In the genomic region with DNA sequence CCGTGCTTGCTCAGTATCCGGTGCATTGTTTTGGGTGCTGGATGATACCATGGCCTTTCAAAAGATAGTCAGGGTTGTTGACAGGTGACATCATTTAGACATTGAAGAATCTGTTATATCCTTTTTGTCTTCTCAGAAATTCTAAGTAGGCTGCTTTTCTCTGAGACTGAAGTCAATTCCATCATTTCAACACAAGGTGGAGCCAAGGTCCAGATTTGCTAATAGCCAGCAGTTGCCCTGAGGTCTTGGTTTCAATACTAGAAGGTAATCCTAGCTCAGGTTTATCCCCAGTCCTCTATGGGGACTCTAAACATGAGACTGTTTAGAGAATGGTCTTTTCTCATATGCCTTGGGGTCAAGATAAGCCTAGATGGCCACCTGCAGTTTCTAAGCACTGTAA, we compare ENCODE assay signal across 8 mouse cellular contexts. TPM values are rescaled to one million over a fixed set of nuclear protein-coding genes. Genes with fewer than 3 reads are reported as not detected.
DNase-seq lines count a peak whose midpoint lies in the region; ATAC-seq and TF ChIP-seq lines count a peak whose summit lies in the region.

No protein-coding gene starts in this region.

- peak; percentile 65 for TF ChIP-seq CTCF in left cerebral cortex, adult 2 months (IDR thresholded peaks at IDR 0.05)

- no peaks in the 10 kb centered on the region for H3K27me3 ChIP-seq in forebrain, embryonic 13.5 days
- H3K27me3 ChIP-seq in midbrain, embryonic 16.5 days (ENCODE audit: control insufficient read depth, insufficient read depth, low read depth, low read length), result no peaks in the 10 kb centered on the region

- H3K36me3 ChIP-seq in forebrain, embryonic 13.5 days (ENCODE audit: poor library complexity, severe bottlenecking), result no peaks in the 10 kb centered on the region
- H3K36me3 ChIP-seq in midbrain, embryonic 16.5 days (ENCODE audit: control insufficient read depth, insufficient read depth, low read length), result no peaks in the 10 kb centered on the region

- no peak overlapping the region for H3K4me2 ChIP-seq in forebrain, embryonic 13.5 days
- no peak overlapping the region for H3K4me2 ChIP-seq in midbrain, embryonic 16.5 days (ENCODE audit: low read length)

- H3K9ac ChIP-seq in forebrain, embryonic 13.5 days, result no peak overlapping the region
- no peak overlapping the region for H3K9ac ChIP-seq in midbrain, embryonic 16.5 days (ENCODE audit: low read depth, low read length)

- no peak overlapping the region for H3K27ac ChIP-seq in left cerebral cortex, adult 2 months
- H3K27ac ChIP-seq in forebrain, embryonic 13.5 days, result no peak overlapping the region
- no peak overlapping the region for H3K27ac ChIP-seq in midbrain, embryonic 16.5 days (ENCODE audit: low read length)

- ATAC-seq in forebrain, embryonic 13.5 days, result no peak
- no peak for ATAC-seq in midbrain, embryonic 16.5 days

- DNase-seq in cerebellum, adult 9-11 months, result peak; percentile 9
- DNase-seq in cerebellum, adult 8-10 months, result no peak
- no peak for DNase-seq in left cerebral cortex, adult 2 months (ENCODE audit: extremely low spot score in 1 of 2, low spot score in 2 of 2)
- no peak for DNase-seq in left cerebral cortex, postnatal 36 days (ENCODE audit: low spot score in 2 of 2)
- peak; percentile 60 for DNase-seq in adipocyte (ENCODE audit: low spot score)
- peak; percentile 17 for DNase-seq in lung, postnatal 10 days

- no peak overlapping the region for H3K4me3 ChIP-seq in left cerebral cortex, adult 2 months
- no peak overlapping the region for H3K4me3 ChIP-seq in forebrain, embryonic 13.5 days
- H3K4me3 ChIP-seq in midbrain, embryonic 16.5 days (ENCODE audit: low read depth, low read length), result no peak overlapping the region

- 57% methylated on average over 2 of the region's 2 CpGs for WGBS in forebrain, embryonic 13.5 days
- WGBS in midbrain, embryonic 16.5 days, result 60% methylated on average over 2 of the region's 2 CpGs

- H3K9me3 ChIP-seq in forebrain, embryonic 13.5 days (replicated peaks), result no peaks in the 10 kb centered on the region
- H3K9me3 ChIP-seq in midbrain, embryonic 16.5 days (replicated peaks; ENCODE audit: control insufficient read depth, low read length, poor library complexity, severe bottlenecking), result no peaks in the 10 kb centered on the region

- H3K4me1 ChIP-seq in forebrain, embryonic 13.5 days, result no peaks in the 10 kb centered on the region
- H3K4me1 ChIP-seq in midbrain, embryonic 16.5 days (ENCODE audit: control insufficient read depth, insufficient read depth, low read length), result no peaks in the 10 kb centered on the region

- intact Hi-C loops in left cerebral cortex, adult 2 months (cut with DNase I), result loop anchor here (1.0 kb wide), 1 partner anchor 70 kb away; no protein-coding TSS in a partner anchor
- intact Hi-C loops in left cerebral cortex, postnatal 36 days (cut with DNase I), result loop anchor here (2.0 kb wide), 1 partner anchor 71 kb away; no protein-coding TSS in a partner anchor

RNA-seq across cellular contexts. Expression of gene Phf6, which starts 47.9 kb away (rescaled TPM):
- 10 to 100 TPM; 17.0 to 17.2 TPM for total RNA-seq in left cerebral cortex, adult 2 months (2021)
- 10 to 100 TPM; 16.9 to 19.5 TPM for total RNA-seq in left cerebral cortex, postnatal 36 days (2021)
- 99.4 and 102 TPM in 2 replicates for polyA plus RNA-seq in forebrain, embryonic 13.5 days (2015; fragmentation: Nextera tagmentation; extraction: Ambion mirVana)
- polyA plus RNA-seq in midbrain, embryonic 16.5 days (2015; fragmentation: Nextera tagmentation; extraction: Ambion mirVana), result 66.9 and 79.6 TPM in 2 replicates

Comparison
In these comparisons a context has a peak if more than half of its experiments do, and no peak if none do; other contexts are left out.
1. DNase-seq: peak in cerebellum, adult 9-11 months (single experiment), adipocyte (single experiment) and lung, postnatal 10 days (single experiment); none in cerebellum, adult 8-10 months (single experiment), left cerebral cortex, adult 2 months (0 of 2) and left cerebral cortex, postnatal 36 days (0 of 2).